Mouse (Mus musculus) liver, adult 2 months (tissue): ENCODE data around the gene Lrriq4.

Experiments used
- CTCF ChIP-seq: fragments of 200-500 bp; IDR thresholded peaks from 2 replicates; pipeline ENCODE4 v1.5.1; 2011; ENCODE audit warnings: low read depth, low read length, control low read depth
- POLR2A ChIP-seq: fragments of 200-500 bp; IDR thresholded peaks from 2 replicates; pipeline ENCODE4 v1.6.1; 2011; ENCODE audit warnings: low read length, control low read depth; ENCODE audit not compliant: insufficient read depth; ENCODE audit errors: extremely low read depth

- TF ChIP-seq POLR2A (no peak), CTCF (no peak)
Observed at GRCm38 (mm10) chr3:30601610-30602064, 42.7 kb upstream of the Lrriq4 start.
